Mouse (Mus musculus) kidney, adult 2 months (tissue): ENCODE results near the gene Fam217a.
"Not testable (repeated sequence)": the region's sequence is repeated elsewhere in the genome, so short reads cannot be mapped to it uniquely, and the experiment has no call there.

Source experiments
- CTCF ChIP-seq: fragments of 200-500 bp; conservative IDR thresholded peaks from 2 replicates; pipeline ENCODE4 v1.5.1; 2011; ENCODE audit warnings: low read depth, mild to moderate bottlenecking, control low read depth, low read length, moderate library complexity, mixed read lengths; ENCODE audit not compliant: insufficient read depth, insufficient read length
- POLR2A ChIP-seq: fragments of 200-500 bp; IDR thresholded peaks from one replicate; pipeline ENCODE4 v1.6.1; 2011; ENCODE audit warnings: low read depth, low read length, control low read depth

DNA sequence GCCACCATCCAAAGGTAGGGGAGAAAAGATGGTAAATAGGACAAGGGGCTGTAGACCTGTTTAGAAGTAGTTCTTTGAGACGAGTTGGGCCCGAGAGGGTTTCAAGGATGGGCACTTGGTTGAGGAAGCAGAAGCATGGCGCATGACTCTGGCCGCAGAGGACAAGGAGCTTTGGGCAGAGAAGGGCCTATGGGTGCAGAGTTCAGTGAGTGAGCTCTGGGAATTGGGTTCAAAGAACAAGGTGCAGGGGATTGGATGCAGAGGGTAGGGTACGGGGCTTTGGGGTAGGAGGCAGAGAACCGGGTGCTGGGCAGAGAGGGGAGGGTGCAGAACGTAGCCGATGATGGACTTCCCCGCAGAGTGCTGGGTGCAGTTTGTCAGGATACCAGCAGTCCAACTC is 41.5 kb upstream of the Fam217a start:
- not testable (repeated sequence) for TF ChIP-seq CTCF, POLR2A
